12 mouse cellular contexts compared by ENCODE assay signal in the genomic region with DNA sequence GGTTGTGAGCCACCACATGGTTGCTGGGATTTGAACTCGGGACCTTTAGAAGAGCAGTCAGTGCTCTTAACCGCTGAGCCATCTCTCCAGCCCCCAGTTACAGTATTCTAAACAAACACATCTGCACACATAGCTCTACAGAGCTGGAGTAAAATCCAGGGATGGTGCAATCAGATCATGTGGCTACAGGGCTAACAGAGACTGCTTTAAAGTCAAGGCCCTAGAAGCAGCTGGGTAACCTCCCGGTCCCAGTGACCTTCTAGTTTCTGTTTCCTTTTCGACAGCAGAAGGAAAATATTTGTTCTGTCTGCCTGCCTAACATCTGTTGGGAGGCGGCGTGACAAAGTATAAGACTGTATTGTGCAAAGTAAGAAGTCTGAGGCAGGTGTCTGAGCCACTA. TPM values are rescaled to one million over a fixed set of nuclear protein-coding genes. Genes with fewer than 3 reads are reported as not detected.
DNase-seq lines count a peak whose midpoint lies in the region; ATAC-seq lines count a peak whose summit lies in the region.
"Had no signal": no experiment of that assay in that cellular context is flagged by ENCODE, and none has a peak within 500 bp of the region (broad histone marks: within the 10 kb centered on the region; RNA-seq: fewer than 3 reads in every experiment).

No protein-coding gene starts in this region.

- no peaks in the 10 kb centered on the region for H3K9me3 ChIP-seq in liver, embryonic 12.5 days (replicated peaks)
- H3K9me3 ChIP-seq in midbrain, embryonic 14.5 days (ENCODE audit: control insufficient read depth, low read length), result no peaks in the 10 kb centered on the region
- H3K9me3 ChIP-seq: limb, embryonic 13.5 days had no signal

- peak overlapping the region; percentile 99; the same call in 1 of the 2 replicates for H3K27ac ChIP-seq in liver, embryonic 12.5 days
- no peak overlapping the region for H3K27ac ChIP-seq in midbrain, embryonic 14.5 days (replicated peaks; ENCODE audit: low read depth, low read length)
- H3K27ac ChIP-seq: layer of hippocampus, adult 2 months; limb, embryonic 13.5 days had no signal

- H3K9ac ChIP-seq in liver, embryonic 12.5 days, result no peak overlapping the region
- no peak overlapping the region for H3K9ac ChIP-seq in midbrain, embryonic 14.5 days (replicated peaks; ENCODE audit: low read length)
- H3K9ac ChIP-seq: limb, embryonic 13.5 days had no signal

- no peak overlapping the region for H3K4me2 ChIP-seq in liver, embryonic 12.5 days
- no peak overlapping the region for H3K4me2 ChIP-seq in midbrain, embryonic 14.5 days (ENCODE audit: low read length)
- H3K4me2 ChIP-seq: limb, embryonic 13.5 days had no signal

- no peak for ATAC-seq in liver, embryonic 12.5 days
- no peak for ATAC-seq in midbrain, embryonic 14.5 days (ENCODE audit: low FRiP score, low TSS enrichment)
- ATAC-seq: midbrain, embryonic 16.5 days had no signal

- peak; percentile 69 to 71 for DNase-seq in heart, adult 9 months (ENCODE audit: low spot score in 2 of 2)
- DNase-seq in heart, postnatal 4 days, result no peak
- peak; percentile 59 for DNase-seq in CD4-positive, CD25-positive, alpha-beta regulatory T cell, adult 2 months (ENCODE audit: low read depth, low spot score)
- DNase-seq in adrenal gland, postnatal 14 days, result peak; percentile 68
- no peak for DNase-seq in embryo, embryonic 9.5 days (ENCODE audit: extremely low spot score)
- DNase-seq in midbrain, embryonic 14.5 days, result no peak
- DNase-seq in thymus, postnatal 36 days, result no peak
- DNase-seq: thymus, adult 2 months had no signal

- WGBS in liver, embryonic 12.5 days (ENCODE audit: insufficient replicate concordance), result 83% methylated on average over 6 of the region's 6 CpGs
- whole genome bisulfite sequencing in midbrain, embryonic 14.5 days, result 88% methylated on average over 6 of the region's 6 CpGs

- H3K4me1 ChIP-seq in liver, embryonic 12.5 days, result peaks cover 53% of the 10 kb centered on the region
- H3K4me1 ChIP-seq in midbrain, embryonic 14.5 days (ENCODE audit: control insufficient read depth, insufficient read depth, low read length), result no peaks in the 10 kb centered on the region
- H3K4me1 ChIP-seq: limb, embryonic 13.5 days had no signal

- no peaks in the 10 kb centered on the region for H3K27me3 ChIP-seq in liver, embryonic 12.5 days (replicated peaks)
- no peaks in the 10 kb centered on the region for H3K27me3 ChIP-seq in midbrain, embryonic 14.5 days (ENCODE audit: control insufficient read depth, insufficient read depth, low read length)
- H3K27me3 ChIP-seq: limb, embryonic 13.5 days had no signal

- peaks cover 79% of the 10 kb centered on the region for H3K36me3 ChIP-seq in liver, embryonic 12.5 days
- H3K36me3 ChIP-seq in midbrain, embryonic 14.5 days (ENCODE audit: control insufficient read depth, insufficient read depth, low read length), result no peaks in the 10 kb centered on the region
- H3K36me3 ChIP-seq: limb, embryonic 13.5 days had no signal

- H3K4me3 ChIP-seq in liver, embryonic 12.5 days, result no peak overlapping the region
- H3K4me3 ChIP-seq in midbrain, embryonic 14.5 days (replicated peaks; ENCODE audit: low read depth, low read length), result no peak overlapping the region
- H3K4me3 ChIP-seq: layer of hippocampus, adult 2 months; limb, embryonic 13.5 days had no signal

RNA-seq across cellular contexts. Expression of a gene that starts 16.5 kb away (rescaled TPM):
- 10 to 100 TPM; 20.5 to 21.6 TPM for total RNA-seq in heart, postnatal 4 days (2021)
- total RNA-seq in adrenal gland, postnatal 14 days (2021), result 45.0 and 49.5 TPM in 2 replicates
- 29.6 and 30.6 TPM in 2 replicates for polyA plus RNA-seq in liver, embryonic 12.5 days (2016; fragmentation: Nextera tagmentation; extraction: Ambion mirVana)
- polyA plus RNA-seq in midbrain, embryonic 14.5 days (2014; fragmentation: Nextera tagmentation; extraction: Ambion mirVana), result 0.74 and 1.8 TPM in 2 replicates

RNA-seq across cellular contexts. Expression of a gene that starts 38.9 kb away (rescaled TPM):
- total RNA-seq in heart, postnatal 4 days (2021), result 10 to 100 TPM; 10.2 to 10.4 TPM
- total RNA-seq in adrenal gland, postnatal 14 days (2021), result 4.3 and 5.0 TPM in 2 replicates
- polyA plus RNA-seq in liver, embryonic 12.5 days (2016; fragmentation: Nextera tagmentation; extraction: Ambion mirVana), result 3.9 and 4.0 TPM in 2 replicates
- polyA plus RNA-seq in midbrain, embryonic 14.5 days (2014; fragmentation: Nextera tagmentation; extraction: Ambion mirVana), result 8.1 and 10.2 TPM in 2 replicates

RNA-seq across cellular contexts. Expression of a gene that starts 43.3 kb away (rescaled TPM):
- total RNA-seq in heart, postnatal 4 days (2021), result 1 to 10 TPM; 2.8 to 4.1 TPM
- total RNA-seq in adrenal gland, postnatal 14 days (2021), result 1.6 and 3.3 TPM in 2 replicates
- 1.5 and 1.6 TPM in 2 replicates for polyA plus RNA-seq in liver, embryonic 12.5 days (2016; fragmentation: Nextera tagmentation; extraction: Ambion mirVana)
- 4.7 and 6.0 TPM in 2 replicates for polyA plus RNA-seq in midbrain, embryonic 14.5 days (2014; fragmentation: Nextera tagmentation; extraction: Ambion mirVana)

Comparison
In these comparisons a context has a peak if more than half of its experiments do, and no peak if none do; other contexts are left out.
1. DNase-seq: peak in heart, adult 9 months (2 of 2), CD4-positive, CD25-positive, alpha-beta regulatory T cell, adult 2 months (single experiment) and adrenal gland, postnatal 14 days (single experiment); none in heart, postnatal 4 days (single experiment), embryo, embryonic 9.5 days (single experiment), midbrain, embryonic 14.5 days (single experiment) and thymus, postnatal 36 days (0 of 2).